ENCODE assay signal across 27 mouse cellular contexts in the genomic region with DNA sequence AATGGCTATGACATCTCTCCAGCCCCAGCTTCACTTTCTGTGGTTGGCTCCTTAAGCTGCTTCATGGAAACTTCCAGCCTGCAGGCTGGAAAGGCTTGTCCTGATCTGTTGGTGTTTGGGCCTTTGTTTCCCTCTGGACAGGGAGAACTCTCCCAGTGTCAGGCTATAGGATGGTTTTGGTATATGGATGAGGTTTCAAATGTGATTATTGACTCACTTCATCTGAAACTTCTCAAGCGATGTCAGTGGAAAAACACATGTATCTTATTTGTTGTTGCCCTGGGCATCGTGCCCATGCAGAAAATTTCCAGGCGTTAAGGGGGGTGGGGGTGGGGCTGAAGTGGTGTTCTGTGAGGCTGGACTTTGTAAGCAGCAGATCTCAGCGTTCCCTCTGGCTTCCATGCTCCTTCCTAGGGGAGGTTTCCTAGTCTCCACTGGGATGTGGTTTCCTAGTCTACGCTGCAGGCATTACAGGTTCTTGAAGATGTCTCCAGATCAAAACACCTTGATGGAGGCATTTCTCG.
A peak's percentile ranks its signal among the peaks of the same experiment; 100 is the strongest.
DNase-seq lines count a peak whose midpoint lies in the region; ATAC-seq and TF ChIP-seq lines count a peak whose summit lies in the region.
"Had no signal": no experiment of that assay in that cellular context is flagged by ENCODE, and none has a peak within 500 bp of the region (broad histone marks: within the 10 kb centered on the region; RNA-seq: fewer than 3 reads in every experiment).

No protein-coding gene starts in this region.

- no peak overlapping the region for H3K4me3 ChIP-seq in embryonic facial prominence, embryonic 12.5 days
- H3K4me3 ChIP-seq in embryonic facial prominence, embryonic 10.5 days = no peak overlapping the region
- no peak overlapping the region for H3K4me3 ChIP-seq in kidney, embryonic 15.5 days (replicated peaks)
- no peak overlapping the region for H3K4me3 ChIP-seq in embryonic facial prominence, embryonic 13.5 days
- H3K4me3 ChIP-seq in stomach, postnatal 0 days (ENCODE audit: low read depth, low read length) = no peak overlapping the region
- H3K4me3 ChIP-seq: forebrain, embryonic 15.5 days; heart, embryonic 12.5 days; hindbrain, embryonic 13.5 days; midbrain, embryonic 15.5 days; myocyte; neural tube, embryonic 13.5 days had no signal

- no peaks in the 10 kb centered on the region for H3K27me3 ChIP-seq in embryonic facial prominence, embryonic 12.5 days
- H3K27me3 ChIP-seq in embryonic facial prominence, embryonic 10.5 days (replicated peaks; ENCODE audit: low read depth, poor library complexity, severe bottlenecking) = no peaks in the 10 kb centered on the region
- no peaks in the 10 kb centered on the region for H3K27me3 ChIP-seq in kidney, embryonic 15.5 days
- H3K27me3 ChIP-seq in embryonic facial prominence, embryonic 13.5 days = no peaks in the 10 kb centered on the region
- no peaks in the 10 kb centered on the region for H3K27me3 ChIP-seq in stomach, postnatal 0 days (ENCODE audit: control insufficient read depth, insufficient read depth, low read length)
- H3K27me3 ChIP-seq: CH12.LX; forebrain, embryonic 15.5 days; heart, embryonic 12.5 days; hindbrain, embryonic 13.5 days; midbrain, embryonic 15.5 days; neural tube, embryonic 13.5 days had no signal

- WGBS in embryonic facial prominence, embryonic 12.5 days = 53% methylated on average over 6 of the region's 6 CpGs
- 73% methylated on average over 6 of the region's 6 CpGs for WGBS in embryonic facial prominence, embryonic 10.5 days
- WGBS in kidney, embryonic 15.5 days = 85% methylated on average over 6 of the region's 6 CpGs
- 28% methylated on average over 6 of the region's 6 CpGs for WGBS in embryonic facial prominence, embryonic 13.5 days
- 67% methylated on average over 6 of the region's 6 CpGs for WGBS in stomach, postnatal 0 days

- H3K27ac ChIP-seq in embryonic facial prominence, embryonic 12.5 days = peak overlapping the region; percentile 33
- H3K27ac ChIP-seq in embryonic facial prominence, embryonic 10.5 days (replicated peaks) = no peak overlapping the region
- no peak overlapping the region for H3K27ac ChIP-seq in kidney, embryonic 15.5 days
- peak overlapping the region; percentile 90 for H3K27ac ChIP-seq in embryonic facial prominence, embryonic 13.5 days
- 0 out of 2 replicates have a peak overlapping the region, but pooled peaks have one; percentile 8 for H3K27ac ChIP-seq in stomach, postnatal 0 days (replicated peaks)
- H3K27ac ChIP-seq: forebrain, embryonic 15.5 days; hindbrain, embryonic 13.5 days; macrophage; midbrain, embryonic 15.5 days; neural tube, embryonic 13.5 days had no signal

- no peak for TF ChIP-seq CTCF in stomach, postnatal 0 days (IDR thresholded peaks at IDR 0.05; ENCODE audit: low read depth)

- ATAC-seq in embryonic facial prominence, embryonic 12.5 days (ENCODE audit: insufficient number of reproducible peaks, insufficient read depth, low FRiP score, low TSS enrichment) = no peak
- ATAC-seq in kidney, embryonic 15.5 days (replicated peaks; ENCODE audit: low FRiP score) = no peak
- peak; percentile 33; the same call in 1 of the 2 replicates for ATAC-seq in embryonic facial prominence, embryonic 13.5 days (ENCODE audit: insufficient number of reproducible peaks, insufficient read depth, low FRiP score, low TSS enrichment, low read depth)
- no peak for ATAC-seq in stomach, postnatal 0 days (ENCODE audit: low FRiP score, low TSS enrichment)
- ATAC-seq: forebrain, embryonic 15.5 days; inflammation-experienced regulatory T-cells, adult 6 months; midbrain, embryonic 15.5 days had no signal

- peaks cover 64% of the 10 kb centered on the region for H3K36me3 ChIP-seq in embryonic facial prominence, embryonic 12.5 days
- peaks cover 80% of the 10 kb centered on the region for H3K36me3 ChIP-seq in embryonic facial prominence, embryonic 10.5 days (replicated peaks)
- H3K36me3 ChIP-seq in kidney, embryonic 15.5 days = peaks cover 72% of the 10 kb centered on the region
- H3K36me3 ChIP-seq in embryonic facial prominence, embryonic 13.5 days = peaks cover 81% of the 10 kb centered on the region
- peaks cover 6% of the 10 kb centered on the region for H3K36me3 ChIP-seq in stomach, postnatal 0 days (ENCODE audit: control insufficient read depth, insufficient read depth, low read length)
- H3K36me3 ChIP-seq: forebrain, embryonic 15.5 days; G1E; hindbrain, embryonic 13.5 days; midbrain, embryonic 15.5 days; neural tube, embryonic 13.5 days had no signal

- H3K9ac ChIP-seq in embryonic facial prominence, embryonic 12.5 days = no peak overlapping the region
- H3K9ac ChIP-seq in kidney, embryonic 15.5 days = no peak overlapping the region
- no peak overlapping the region for H3K9ac ChIP-seq in embryonic facial prominence, embryonic 13.5 days
- H3K9ac ChIP-seq in stomach, postnatal 0 days (ENCODE audit: low read length) = no peak overlapping the region
- H3K9ac ChIP-seq: forebrain, embryonic 15.5 days; heart, embryonic 12.5 days; hindbrain, embryonic 13.5 days; midbrain, embryonic 15.5 days; neural tube, embryonic 13.5 days had no signal

- 0 out of 2 replicates have a peak, but pooled peaks cover 5% of the 10 kb centered on the region for H3K4me1 ChIP-seq in embryonic facial prominence, embryonic 12.5 days
- H3K4me1 ChIP-seq in embryonic facial prominence, embryonic 10.5 days = peaks cover 5% of the 10 kb centered on the region; the same call in 1 of the 2 replicates
- H3K4me1 ChIP-seq in kidney, embryonic 15.5 days = no peaks in the 10 kb centered on the region
- peaks cover 16% of the 10 kb centered on the region for H3K4me1 ChIP-seq in embryonic facial prominence, embryonic 13.5 days
- no peaks in the 10 kb centered on the region for H3K4me1 ChIP-seq in stomach, postnatal 0 days (replicated peaks; ENCODE audit: control insufficient read depth, insufficient read depth)
- H3K4me1 ChIP-seq: forebrain, embryonic 15.5 days; hindbrain, embryonic 13.5 days; midbrain, embryonic 15.5 days; neural tube, embryonic 13.5 days had no signal

- TF ChIP-seq EP300 in stomach, postnatal 0 days (optimal IDR thresholded peaks at IDR 0.05) = no peak

- peaks cover 6% of the 10 kb centered on the region; the same call in 1 of the 2 replicates for H3K9me3 ChIP-seq in embryonic facial prominence, embryonic 12.5 days
- no peaks in the 10 kb centered on the region for H3K9me3 ChIP-seq in embryonic facial prominence, embryonic 10.5 days
- H3K9me3 ChIP-seq in kidney, embryonic 15.5 days (replicated peaks) = no peaks in the 10 kb centered on the region
- peaks cover 4% of the 10 kb centered on the region; the same call in 1 of the 2 replicates for H3K9me3 ChIP-seq in embryonic facial prominence, embryonic 13.5 days
- no peaks in the 10 kb centered on the region for H3K9me3 ChIP-seq in stomach, postnatal 0 days (ENCODE audit: control insufficient read depth, low read length)
- H3K9me3 ChIP-seq: forebrain, embryonic 15.5 days; midbrain, embryonic 15.5 days had no signal

- DNase-seq in embryonic facial prominence, embryonic 10.5 days (ENCODE audit: low spot score) = no peak
- peak; percentile 28 for DNase-seq in kidney, postnatal 10 days
- no peak for DNase-seq in stomach, postnatal 0 days (ENCODE audit: low spot score)
- DNase-seq in gastrocnemius, postnatal 10 days = no peak
- DNase-seq: cerebellum, adult 11-12 months; cerebellum, postnatal 10 days; gastrocnemius, postnatal 14 days; heart, adult 11 months; heart, postnatal 14 days; layer of hippocampus, adult 9-11 months; retina, postnatal 1 day; right cerebral cortex, postnatal 25 days; spleen, adult 18-20 months; thymus, postnatal 14 days had no signal

- H3K4me2 ChIP-seq in embryonic facial prominence, embryonic 12.5 days (replicated peaks) = no peak overlapping the region
- no peak overlapping the region for H3K4me2 ChIP-seq in kidney, embryonic 15.5 days
- H3K4me2 ChIP-seq in embryonic facial prominence, embryonic 13.5 days = no peak overlapping the region
- no peak overlapping the region for H3K4me2 ChIP-seq in stomach, postnatal 0 days (replicated peaks; ENCODE audit: low read depth)
- H3K4me2 ChIP-seq: forebrain, embryonic 15.5 days; heart, embryonic 12.5 days; hindbrain, embryonic 13.5 days; midbrain, embryonic 15.5 days; neural tube, embryonic 13.5 days had no signal

Comparison
In these comparisons a context has a peak if more than half of its experiments do, and no peak if none do; other contexts are left out.
1. H3K27ac ChIP-seq: peak in embryonic facial prominence, embryonic 12.5 days (single experiment), embryonic facial prominence, embryonic 13.5 days (single experiment) and stomach, postnatal 0 days (single experiment); none in embryonic facial prominence, embryonic 10.5 days (single experiment) and kidney, embryonic 15.5 days (single experiment).